Mouse (Mus musculus): Measurements from ENCODE around the gene Prickle2.

GRCm38 (mm10) chr6:92609682-92610235 is 96.2 kb downstream of the Prickle2 start:
- TF ChIP-seq TCF3 (IDR thresholded peaks at IDR 0.05; ENCODE audit: insufficient read length, low read depth): no peak
- no peak for TF ChIP-seq POLR2A (IDR thresholded peaks at IDR 0.05; ENCODE audit: insufficient read length, low read depth)
- TF ChIP-seq MYOD1 (IDR thresholded peaks at IDR 0.05; ENCODE audit: control insufficient read depth in 1 of 3, insufficient read length in 2 of 3, low read depth in 2 of 3): no peak
- no peak for TF ChIP-seq E2F4 (IDR thresholded peaks at IDR 0.05; ENCODE audit: insufficient read depth)
- no peak for TF ChIP-seq CEBPB (IDR thresholded peaks at IDR 0.05; ENCODE audit: insufficient read depth, poor library complexity, severe bottlenecking)
